Mouse (Mus musculus) left cerebral cortex, postnatal 10 days (tissue): ENCODE data around the gene Phlpp2. TPM values are rescaled to one million over a fixed set of nuclear protein-coding genes. Genes with fewer than 3 reads are reported as not detected.

Experiments used
- DNase-seq, 2 experiments: peaks; one replicate each; pipeline ENCODE4 v3.0.0; 2021 to 2022; ENCODE audit warnings: low spot score in 2 of 2, mixed read lengths in 1 of 2; ENCODE audit errors: extremely low spot score in 1 of 2
- intact Hi-C: fragments of 180-260 bp; cut with DNase I; formaldehyde crosslinking; loops from one replicate; pipeline ENCODE4 v1.15.1; 2025
- total RNA-seq, 2 experiments: library from RNA; stranded (reverse); gene quantifications; 2 replicates each; pipeline ENCODE4 v1.2.3; 2021

Gene Phlpp2
- total RNA-seq, 2 experiments from 2014 or later: 29.5 to 29.8 TPM

DNA sequence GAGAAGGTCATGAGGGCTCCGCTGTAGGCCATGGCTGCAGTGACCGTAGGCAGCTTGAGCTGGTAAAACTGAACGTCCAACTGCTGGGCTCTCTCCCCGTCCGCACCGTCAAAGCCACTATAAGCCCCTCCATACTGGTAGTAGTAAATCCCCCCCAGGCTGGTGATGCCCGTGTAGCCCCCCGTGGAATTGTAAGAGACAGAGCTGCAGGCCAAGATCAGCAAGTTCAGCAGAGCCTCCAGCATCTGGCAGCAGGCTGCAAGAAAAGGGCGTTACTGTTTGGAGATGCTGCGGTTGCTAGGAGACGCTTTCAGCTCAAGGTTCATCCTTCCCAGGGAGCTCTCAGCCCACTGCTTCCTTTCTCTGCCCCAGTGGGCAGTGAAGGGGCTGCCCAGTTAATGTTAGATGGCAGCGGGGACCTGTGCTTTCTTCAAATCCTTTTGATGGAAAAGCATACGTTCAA, 86.2 kb downstream of the Phlpp2 start:
- DNase-seq: no peak

DNA sequence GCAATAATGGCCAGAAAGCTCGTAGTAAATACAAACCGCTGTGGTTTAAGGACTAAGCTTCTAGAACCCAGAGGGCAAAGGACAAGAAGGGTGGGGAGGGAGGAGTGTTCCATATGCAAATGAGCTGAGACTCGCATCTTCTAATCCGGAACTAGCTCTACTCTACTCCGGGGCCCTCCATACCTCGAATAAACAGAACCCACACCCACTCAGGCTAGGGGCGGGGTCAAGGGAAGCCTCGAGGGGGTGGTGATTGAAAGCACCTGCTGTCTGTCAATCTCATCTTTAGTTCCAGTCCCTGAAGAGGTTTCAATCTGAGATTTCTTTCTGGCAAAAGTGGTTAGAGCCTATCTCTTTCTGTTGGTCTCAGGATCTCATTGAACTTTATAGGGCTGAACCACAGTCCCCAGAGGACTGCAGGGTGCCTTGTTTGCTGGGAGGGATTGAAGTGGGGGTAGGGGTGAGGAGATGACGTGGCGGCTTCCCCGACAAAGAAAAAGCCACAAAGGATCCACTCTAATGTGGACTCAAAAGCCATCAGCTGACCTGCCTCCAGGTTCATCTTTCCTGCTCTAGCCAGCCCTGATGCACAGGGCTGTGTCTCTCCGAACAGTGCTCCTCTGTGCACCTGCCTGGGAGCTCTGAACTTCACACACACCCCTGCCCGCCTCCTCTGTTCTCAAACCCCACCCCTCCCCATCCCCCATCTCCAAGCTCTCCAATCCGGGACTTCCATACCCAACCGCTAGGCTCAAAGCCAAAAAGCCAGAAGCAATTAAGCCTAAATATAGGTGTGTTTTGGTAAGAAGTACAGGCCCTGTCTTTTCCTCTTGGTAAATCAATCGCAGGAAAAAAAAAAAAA, 89.1 kb downstream of the Phlpp2 start:
- no peak for DNase-seq
- intact Hi-C loops: no loop called here

More for the DNA sequence above, 86.2 kb downstream of the Phlpp2 start:
- intact Hi-C loops: no loop called here

DNA sequence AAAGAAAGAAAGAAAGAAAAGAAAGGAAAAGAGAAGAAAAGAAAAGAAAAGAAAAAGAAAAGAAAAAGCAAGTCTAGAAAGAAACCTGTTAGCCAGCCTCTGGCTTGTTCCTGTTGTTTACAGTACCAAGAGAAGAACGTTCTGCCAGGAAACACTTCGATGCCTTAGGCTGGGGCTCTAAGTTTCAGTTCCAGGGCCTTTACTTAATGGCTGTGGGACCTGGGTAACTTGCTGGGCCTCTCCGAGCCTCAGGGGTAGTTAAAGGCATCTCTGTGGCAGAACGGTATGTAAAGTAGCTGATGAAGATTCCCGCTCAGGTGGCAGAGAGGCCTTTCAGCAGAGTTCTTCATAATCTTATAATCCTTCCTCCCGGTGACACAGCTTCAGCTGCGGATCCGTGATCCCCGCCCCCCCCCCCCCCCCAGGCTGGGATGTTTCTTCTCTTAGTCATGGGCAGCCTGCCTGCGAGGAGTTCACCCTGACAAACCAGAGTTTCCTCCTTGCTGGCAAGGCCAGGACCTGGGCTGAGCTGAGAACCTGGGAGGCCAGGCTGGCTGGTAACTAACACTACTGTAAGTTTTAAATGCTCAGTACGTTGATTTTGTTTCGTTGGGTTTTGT, 89.8 kb downstream of the Phlpp2 start:
- intact Hi-C loops: no loop called here
- DNase-seq: no peak

DNA sequence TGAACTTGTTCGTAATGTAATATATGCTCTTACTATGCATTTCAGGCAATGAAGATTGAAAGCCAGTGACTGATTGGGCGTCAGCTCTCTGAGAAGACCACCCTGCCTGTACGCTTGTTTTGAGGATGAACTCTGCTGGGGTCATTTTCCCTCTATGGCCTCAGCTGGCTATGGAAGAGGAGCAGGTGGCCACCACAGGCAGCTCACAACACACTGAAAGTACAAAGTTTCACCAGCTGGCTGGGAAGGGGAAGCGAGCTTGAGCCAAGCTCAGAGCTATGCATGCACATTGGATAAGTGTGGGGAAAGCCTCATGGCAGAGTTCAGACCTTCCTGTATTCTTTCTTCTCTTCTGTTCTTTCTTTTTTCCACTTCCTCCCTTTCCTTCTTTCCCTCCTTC, 90.8 kb downstream of the Phlpp2 start:
- DNase-seq: no peak
- intact Hi-C loops: no loop called here

DNA sequence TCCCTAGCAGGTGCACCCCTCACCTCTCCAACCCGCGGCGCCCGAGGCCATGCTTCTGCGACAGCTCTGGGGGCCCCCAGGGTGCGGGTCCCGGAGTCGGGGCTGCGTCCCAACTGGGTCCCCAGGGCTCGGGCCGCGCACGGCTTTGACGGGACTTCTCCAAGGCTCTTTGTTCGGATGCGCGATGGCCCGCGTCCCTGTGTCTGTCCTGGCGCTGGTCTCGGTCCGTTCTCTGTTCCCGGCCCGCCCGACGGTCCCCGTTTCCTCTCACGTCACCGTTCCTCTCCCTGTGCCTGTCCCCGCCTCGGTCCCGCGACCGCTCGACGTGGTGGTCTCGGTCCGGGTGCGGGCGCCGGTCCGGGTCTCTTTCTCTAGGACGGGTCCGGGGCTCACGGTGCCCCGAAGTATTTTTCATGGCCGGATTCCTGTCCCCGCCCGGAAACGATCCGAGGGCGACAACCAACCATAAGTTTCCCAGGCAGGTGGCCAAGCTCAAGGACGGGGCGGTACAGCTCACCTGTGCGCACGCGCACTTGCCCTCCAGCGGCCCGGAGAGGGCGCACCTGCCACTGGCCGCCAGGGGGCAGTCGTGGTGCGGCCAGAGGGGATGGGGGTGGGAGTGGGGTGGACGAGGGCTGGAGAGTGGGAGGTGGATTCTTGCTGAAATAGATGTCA, 93.5 kb downstream of the Phlpp2 start, which contains the start of gene Marveld3:
Gene Marveld3, minus strand, starts transcription at position 511 of the 675 bp plus-strand sequence.
- intact Hi-C loops: no loop called here
- peak in 1 of 2 experiments; percentile 55 for DNase-seq

DNA sequence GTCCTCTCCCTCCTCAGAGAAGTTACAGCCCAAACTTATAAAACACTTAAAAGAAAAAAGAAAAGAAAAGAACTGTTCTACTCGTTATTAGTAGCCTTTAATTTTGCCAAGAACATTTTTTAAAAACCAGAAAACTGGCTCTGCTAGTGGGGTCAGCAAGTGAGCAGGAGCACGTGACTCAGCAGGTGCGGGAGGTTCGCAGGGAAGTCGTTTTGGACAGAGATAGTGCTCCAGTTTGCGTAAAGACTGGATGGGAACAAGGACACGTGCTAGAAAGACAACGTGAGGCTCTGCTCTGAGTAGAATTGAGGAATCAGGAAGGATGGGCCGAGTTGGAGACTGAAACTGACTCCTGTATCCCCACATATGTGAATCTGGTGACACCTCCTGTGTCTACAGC, 94.6 kb downstream of the Phlpp2 start:
- DNase-seq: no peak
- intact Hi-C loops: no loop called here

DNA sequence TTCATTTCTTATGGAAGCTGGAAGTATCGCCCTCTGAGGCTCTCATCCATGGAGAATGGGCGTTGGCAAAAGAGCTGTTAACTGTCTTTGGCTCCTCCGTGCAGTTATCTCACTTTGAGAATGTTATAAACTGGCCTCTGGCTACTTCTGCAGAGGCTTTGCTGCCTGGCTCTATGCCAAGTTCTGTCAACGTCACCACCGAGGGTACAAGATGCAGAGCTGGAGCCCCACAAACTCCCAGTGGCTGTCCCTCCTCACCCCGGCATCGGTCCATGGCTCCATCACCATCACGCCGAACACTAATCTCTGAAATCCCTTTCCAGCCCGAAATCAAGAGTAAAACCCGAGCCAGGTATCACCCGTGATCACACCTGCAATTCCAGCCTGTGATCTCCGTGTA, 95.1 kb downstream of the Phlpp2 start:
- intact Hi-C loops: no loop called here
- DNase-seq: no peak

DNA sequence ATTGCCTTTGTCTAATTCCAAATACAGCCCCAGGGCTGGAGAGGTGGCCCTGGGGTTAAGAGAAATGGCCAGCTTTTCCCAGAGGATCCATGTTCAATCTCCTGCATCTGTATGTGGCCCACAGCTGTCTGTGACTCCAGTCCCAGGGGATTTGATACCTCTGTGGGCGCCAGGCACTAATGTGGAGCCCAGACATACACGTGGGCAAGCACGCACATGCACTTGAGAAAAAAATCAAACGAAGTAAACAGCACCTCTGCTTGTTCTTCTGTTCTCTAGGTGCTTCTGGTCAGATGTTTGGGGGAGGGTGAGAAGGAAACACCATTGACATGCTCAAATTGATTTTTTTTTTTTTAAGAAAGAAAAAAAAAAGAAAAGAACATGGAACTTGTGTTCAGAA, 95.8 kb downstream of the Phlpp2 start:
- no peak for DNase-seq
- intact Hi-C loops: no loop called here

DNA sequence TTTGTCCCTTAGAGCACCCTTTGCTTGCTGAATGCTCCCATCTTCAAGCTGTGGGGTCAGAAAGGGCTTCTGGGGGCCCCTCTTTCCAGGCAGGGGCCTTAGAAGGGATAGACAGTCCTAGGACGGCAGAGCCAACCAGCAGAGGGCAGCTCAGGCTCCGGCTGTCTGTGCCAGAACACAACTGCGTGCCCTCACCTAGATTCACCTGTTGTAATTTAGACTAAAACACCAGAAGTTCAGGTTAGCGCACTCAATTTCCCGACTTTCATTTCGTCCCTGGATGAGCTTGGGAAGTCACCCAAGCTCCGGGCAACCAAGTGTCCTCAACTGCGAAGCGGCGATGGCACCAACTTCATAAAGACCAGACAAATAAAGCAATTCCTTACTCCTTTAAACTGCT, 100.5 kb downstream of the Phlpp2 start:
- DNase-seq: no peak
- intact Hi-C loops: no loop called here

DNA sequence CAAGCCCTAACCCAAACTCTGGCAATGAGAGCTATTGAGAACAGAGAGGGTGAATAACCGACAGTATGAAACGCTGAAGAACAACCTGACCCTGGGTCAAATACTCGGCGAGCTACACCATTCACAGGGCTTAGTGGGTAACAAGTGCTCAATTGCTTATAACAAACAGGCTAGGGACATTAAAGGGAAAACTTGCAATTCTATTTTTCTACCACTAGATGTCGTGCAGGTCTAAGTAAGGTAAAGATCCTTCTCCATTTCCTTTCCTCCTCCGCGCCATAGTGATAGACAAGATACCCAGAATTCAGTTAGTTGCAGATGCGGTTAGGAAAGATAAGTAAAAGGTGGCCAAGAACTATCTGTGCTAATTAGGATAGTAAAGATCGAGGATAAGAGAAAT, 102.0 kb downstream of the Phlpp2 start:
- intact Hi-C loops: loop anchor here (10.0 kb wide), 1 partner anchor 504 kb away; no protein-coding TSS in a partner anchor
- peak in 1 of 2 experiments; percentile 43 for DNase-seq

DNA sequence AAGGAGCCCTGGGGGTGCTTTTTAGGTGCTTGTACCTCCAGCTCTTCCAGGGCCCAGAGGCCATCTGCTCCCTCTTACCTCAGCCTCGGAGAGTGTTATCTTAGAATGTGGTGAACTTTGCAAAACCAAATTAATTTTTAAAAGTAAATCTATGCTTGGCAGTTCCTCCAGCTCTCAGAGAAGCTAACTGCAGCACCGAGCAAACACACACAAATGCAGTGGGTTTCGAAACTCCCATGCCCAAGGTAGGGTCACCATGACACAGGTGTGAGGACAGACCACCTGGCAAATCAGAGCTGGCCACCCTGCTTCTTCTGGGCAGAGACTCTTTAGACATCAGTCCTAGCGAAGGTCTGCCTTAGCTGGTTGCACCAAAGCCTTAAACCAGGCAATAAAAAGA, 104.6 kb downstream of the Phlpp2 start:
- intact Hi-C loops: loop anchor here (10.0 kb wide), 1 partner anchor 502 kb away; no protein-coding TSS in a partner anchor
- no peak for DNase-seq

DNA sequence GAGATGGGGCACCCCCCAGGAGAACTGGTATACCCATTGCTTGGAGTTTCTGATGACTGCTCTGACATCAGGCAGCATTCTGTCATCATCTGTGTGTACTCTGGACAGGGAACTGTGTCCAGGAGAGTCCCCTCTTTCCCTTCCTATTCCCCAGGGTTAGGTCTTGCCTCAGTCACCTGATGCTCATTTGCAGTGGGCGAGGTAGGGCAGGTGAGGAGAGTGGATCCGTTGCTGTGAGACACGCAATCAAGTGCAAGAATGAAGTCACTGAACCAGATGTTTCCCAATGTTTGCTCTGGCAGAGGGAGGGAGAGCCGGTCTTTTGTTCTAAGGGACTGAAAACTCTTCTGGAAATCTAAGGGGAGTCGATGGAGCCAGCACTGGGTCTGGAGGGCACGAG, 111.0 kb downstream of the Phlpp2 start:
- intact Hi-C loops: loop anchor here (10.0 kb wide), 1 partner anchor 495 kb away; no protein-coding TSS in a partner anchor
- DNase-seq: no peak

DNA sequence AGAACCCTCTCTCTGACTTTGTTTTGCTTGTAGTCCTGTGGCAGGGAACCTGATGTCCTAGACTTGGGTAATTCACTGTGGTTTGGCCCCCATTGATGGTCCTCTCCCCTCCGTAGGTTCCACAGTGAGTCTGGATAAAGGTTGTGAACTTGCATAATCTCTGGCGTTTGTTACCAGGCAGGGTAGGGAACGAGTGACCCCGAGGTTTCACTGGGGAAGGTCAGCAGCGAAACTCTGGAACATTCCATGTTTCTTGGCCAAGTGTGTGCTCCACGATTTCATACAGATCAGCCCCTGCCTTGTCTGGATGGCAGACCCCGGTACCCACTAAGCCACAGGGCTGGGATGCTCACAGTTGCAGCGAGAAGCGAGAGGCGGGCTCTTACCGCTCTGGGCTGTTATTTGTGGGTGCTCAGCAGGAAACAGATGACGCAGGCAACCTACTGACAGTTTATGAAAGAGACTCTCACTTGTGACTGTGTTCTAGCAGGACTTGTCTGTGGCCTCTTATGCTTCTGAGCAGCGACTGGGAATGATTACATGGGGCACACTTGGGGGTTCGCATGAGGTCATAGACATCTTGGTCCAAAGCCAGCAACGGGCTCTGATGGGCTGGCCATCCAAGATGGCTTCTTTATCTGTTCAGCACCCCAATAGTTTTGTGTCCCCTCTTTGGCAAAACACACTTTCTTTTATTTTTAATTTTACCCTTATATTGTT, 114.2 kb downstream of the Phlpp2 start:
- no peak for DNase-seq
- intact Hi-C loops: no loop called here

DNA sequence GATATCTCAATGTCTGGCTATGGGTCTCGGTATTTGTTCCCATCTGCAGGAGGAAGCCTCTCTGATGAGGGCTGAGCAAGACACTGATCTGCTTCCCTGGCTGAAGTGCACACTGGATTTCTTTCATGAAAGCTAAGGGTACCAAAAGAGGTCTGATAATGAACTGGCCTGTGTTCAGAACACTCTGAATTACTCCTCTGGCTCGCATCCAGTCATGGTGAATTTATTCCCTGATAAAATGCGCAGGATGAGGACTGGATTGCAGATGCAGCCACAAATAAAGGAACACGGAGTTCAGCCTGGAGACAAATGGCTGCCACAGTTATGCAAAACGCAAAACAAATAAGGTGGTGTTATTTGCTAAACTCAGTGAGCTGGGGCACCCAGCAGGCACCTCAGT, 115.6 kb downstream of the Phlpp2 start:
- DNase-seq: peak in 1 of 2 experiments; percentile 20
- intact Hi-C loops: no loop called here

DNA sequence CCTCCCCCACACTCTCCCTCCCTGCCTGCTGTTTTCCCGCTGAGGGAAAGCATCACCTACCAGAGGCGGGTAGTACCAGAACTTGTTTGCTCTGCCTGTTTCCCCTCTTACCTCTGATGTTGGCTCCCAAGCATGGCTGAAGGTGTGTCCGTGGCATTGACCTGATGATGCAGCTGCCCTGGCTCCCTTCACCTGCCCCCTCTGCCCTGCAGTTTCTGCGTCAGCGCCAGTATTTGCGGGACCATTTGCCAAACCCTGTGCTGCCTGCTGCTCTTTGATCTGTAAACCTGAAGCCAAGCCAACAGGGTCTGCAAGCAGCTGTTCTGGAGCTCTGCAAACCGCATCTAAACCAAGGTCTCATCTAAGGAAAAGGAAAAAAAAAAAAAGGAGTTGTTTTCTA, 118.0 kb downstream of the Phlpp2 start:
- intact Hi-C loops: no loop called here
- no peak for DNase-seq

DNA sequence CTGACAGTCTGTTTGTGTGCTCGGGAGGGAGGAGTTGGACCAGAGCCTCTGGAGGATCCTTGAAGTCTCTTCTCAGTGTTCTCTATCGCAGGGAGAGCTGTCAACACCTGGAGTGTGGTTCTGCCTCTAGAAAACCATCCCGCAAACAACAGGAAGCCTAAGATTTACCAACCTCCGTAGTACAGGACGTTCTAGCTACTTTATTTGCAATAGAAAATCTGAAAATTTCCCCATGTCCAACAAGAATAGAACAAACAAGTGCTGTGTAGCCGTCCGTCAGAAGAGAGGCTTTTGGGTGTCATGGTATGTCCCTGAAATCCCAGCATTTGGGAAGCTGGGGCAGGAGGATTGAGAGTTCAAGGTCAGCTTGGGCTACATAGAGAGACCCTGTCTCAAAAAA, 119.4 kb downstream of the Phlpp2 start:
- intact Hi-C loops: no loop called here
- no peak for DNase-seq

DNA sequence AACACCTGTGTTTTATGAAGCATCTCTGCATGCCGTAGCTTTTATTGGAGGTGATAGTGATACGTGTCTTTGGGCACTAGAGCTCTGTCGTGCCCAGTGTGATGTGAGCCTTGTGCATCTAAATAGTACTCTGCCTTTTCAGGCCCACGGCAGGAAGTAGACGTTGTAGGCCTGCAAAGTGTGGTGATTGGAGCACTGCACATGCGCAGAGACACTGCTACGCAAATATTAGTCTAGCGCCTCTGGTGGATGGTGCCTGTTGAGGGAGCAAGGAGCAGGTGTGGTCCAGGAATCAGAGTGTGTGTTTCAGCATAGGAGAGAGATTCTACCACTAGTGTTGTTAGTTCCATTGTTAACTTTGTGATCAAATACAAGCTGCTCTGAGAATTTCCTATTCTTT, 120.8 kb downstream of the Phlpp2 start:
- no peak for DNase-seq
- intact Hi-C loops: no loop called here

DNA sequence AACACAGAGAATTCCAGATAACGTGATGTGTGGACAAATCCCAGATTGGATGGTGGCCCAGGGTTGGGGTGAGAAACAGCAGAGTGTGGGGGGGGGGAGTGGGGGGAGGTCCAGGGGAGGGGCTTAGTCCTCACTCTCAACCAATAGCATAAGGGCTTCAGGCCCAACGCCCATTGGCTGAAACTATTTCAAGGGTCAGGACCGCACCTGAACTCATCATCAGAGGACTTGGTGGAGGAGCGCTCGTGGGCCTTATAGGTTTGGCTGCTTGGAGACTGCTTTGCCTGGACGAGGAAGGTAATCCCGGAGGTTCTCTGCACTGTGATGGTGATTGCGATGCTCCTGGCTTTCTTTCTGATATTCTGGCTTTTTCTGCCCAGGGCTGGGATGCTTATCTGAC, 121.9 kb downstream of the Phlpp2 start, which contains the start of gene Tat:
Gene Tat, plus strand, starts transcription at position 214 of the 400 bp plus-strand sequence.
- intact Hi-C loops: no loop called here
- no peak for DNase-seq

DNA sequence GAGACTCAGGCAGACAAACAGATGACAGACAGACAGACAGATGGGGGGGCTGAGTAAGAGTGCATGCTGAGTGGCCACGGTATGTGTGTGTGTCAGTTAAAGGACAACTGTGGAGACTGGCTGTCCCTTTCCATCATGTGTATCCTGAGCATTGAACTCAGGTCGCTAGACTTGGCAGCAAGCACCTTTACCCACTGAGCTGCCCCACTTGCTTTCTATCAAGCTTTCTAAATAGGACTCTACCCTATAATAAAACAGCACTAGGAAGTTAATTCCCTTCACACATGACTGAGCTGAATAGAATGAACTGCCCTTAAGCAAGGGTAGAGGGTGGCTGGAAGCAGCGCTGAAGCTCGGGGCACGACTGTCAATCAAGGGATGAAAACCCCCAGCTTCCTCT, 123.8 kb downstream of the Phlpp2 start:
- intact Hi-C loops: no loop called here
- DNase-seq: no peak
